Mouse (Mus musculus): ENCODE data around the gene BC048507. TPM values are rescaled to one million over a fixed set of nuclear protein-coding genes. Genes with fewer than 3 reads are reported as not detected.

BC048507 gene
- not detected for total RNA-seq (2023)

DNA sequence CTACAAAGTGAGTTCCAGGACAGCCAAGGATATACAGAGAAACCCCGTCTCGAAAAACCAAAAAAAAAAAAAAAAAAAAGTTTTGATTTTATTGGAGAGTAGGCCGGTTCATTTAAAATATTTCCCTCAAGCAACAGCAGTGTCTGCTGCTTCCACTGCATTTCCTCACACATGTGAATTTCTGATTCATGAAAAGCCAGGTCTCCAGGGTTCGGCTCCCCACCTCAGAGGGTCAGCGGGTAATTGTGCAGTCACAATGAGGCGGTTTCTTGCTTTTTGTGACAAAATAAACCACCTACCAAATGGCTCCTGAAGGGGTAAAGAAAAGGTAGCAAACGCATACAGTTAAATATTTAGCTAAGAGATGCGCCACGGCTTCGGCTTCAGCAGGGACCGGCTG is at the start of gene BC048507:
Gene BC048507, plus strand, starts transcription at position 301 of the 400 bp plus-strand sequence.

DNA sequence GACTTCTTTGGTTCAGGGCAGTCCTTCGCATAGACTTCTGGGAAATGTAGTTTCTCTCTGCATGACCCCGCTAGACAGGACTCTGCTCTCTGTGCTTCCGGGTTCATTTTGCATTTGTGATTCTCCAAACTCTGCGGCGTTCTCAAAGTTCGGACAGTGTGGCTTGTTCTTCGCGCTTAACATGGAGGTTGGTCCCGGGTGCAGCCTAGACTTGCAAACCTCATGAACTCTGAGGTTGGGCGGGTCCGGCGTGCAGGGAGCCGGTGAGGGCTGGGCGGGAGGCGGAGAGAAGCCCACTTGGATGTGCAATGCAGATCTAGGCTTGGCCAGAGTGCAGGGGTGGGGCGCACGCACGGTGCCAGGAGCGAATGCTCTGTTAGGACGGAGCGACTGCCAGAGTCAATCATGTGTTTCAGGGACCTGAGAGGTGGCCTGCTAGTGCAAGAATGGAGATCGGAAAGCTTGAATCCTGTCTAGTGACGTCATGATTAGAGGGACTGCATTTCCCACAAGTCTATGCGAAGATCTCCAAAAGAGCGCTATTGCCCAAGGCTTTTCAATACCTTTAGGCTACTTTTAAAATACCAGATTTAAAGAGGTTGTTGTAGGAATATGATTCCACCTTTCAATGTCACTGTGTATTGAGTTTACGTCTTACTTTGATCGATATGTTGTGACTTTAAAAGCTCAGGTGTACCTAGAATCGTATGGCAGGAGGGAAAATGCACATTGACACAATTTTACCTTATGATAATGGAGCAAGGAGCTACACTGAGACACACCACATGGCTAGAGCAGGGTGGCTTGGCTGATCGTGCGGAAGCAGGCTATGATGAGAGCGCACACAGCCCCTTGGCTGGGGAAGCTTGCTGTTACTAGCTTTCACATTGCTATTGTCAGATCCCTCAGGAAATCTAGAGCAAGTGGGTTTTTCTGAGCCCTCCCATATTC is 49.1 kb upstream of the BC048507 start, which contains the start of gene Zfp273:
Gene Zfp273, plus strand, starts transcription at position 31 of the 951 bp plus-strand sequence.

DNA sequence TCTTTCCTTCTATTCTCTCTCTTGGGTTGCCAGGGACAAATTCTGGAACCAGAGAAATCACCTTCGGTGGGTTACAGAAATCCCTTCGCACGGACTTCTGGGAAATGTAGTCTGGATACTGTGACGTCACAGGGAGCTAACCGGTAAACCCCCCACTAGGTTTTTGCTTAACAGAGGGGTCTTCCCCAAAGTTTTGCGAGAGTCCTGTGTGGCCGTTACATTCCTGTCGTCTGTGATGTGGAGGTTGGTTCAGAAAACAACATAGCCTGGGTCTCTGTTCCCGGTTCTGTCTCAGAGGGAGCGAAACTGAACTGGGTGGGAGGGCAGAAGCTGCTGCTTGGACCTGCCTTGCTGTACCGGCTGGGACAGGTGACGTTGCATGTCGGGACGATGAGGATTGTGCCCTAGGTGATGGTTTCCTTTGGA is 32.2 kb upstream of the BC048507 start, which contains the start of gene Gm10037:
Gene Gm10037, plus strand, starts transcription at position 196 of the 426 bp plus-strand sequence.

Other genes with a start within 250 kb of the BC048507 start
- gene Gm49345, start 225.6 kb upstream of the BC048507 start, total RNA-seq (2023), result 1 to 10 TPM in 1 of 2 experiments, under 1 TPM in 1; 0.78 to 1.7 TPM
- gene Zfp729a, start 225.5 kb upstream of the BC048507 start, total RNA-seq (2023), result 10 to 100 TPM in 1 of 2 experiments, 1 to 10 TPM in 1; 10.0 TPM
- 1 to 10 TPM; 6.0 to 8.1 TPM for gene Zfp738, start 176.3 kb upstream of the BC048507 start, total RNA-seq (2023)
- 1 to 10 TPM; 6.4 to 8.1 TPM for gene Zfp65, start 134.2 kb upstream of the BC048507 start, total RNA-seq (2023)
- 1 to 10 TPM; 1.7 to 1.8 TPM for gene Zfp85, start 108.1 kb upstream of the BC048507 start, total RNA-seq (2023)
- under 1 TPM; 0.44 to 0.47 TPM for gene Zfp493, start 83.6 kb upstream of the BC048507 start, total RNA-seq (2023)
- gene Zfp273, start 49.6 kb upstream of the BC048507 start, total RNA-seq (2023), result 1 to 10 TPM in 1 of 2 experiments, under 1 TPM in 1; 0.71 to 1.2 TPM
- not detected for gene Gm10037, start 32.2 kb upstream of the BC048507 start, total RNA-seq (2023)